Mouse (Mus musculus): ENCODE results near the gene Prss30.
"Not testable (repeated sequence)": the region's sequence is repeated elsewhere in the genome, so short reads cannot be mapped to it uniquely, and the experiment has no call there.

Gene Prss30

GRCm38 (mm10) chr17:23984989-23985388 is 4.6 kb upstream of the Prss30 start:
- DNase-seq (ENCODE audit: low spot score in 2 of 2) = no peak

DNA sequence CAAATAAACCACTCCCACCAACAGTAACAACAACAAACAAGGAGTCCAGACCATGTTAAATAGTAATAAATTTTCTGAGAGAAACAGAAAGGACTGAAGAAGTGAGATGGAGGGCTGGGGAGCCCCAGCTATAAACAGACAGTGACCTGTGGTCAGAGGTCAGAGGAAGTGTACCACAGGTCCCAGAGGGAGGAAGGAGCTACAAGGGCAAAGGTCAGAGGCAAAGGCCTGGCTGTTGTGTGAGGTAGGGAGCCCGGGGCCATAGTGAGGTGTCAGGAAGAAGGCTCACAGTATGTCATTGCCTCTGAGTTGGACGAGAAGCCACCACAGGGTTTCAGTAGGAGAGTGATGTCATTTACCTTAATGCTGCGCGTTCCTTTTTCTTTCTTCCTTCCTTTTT is 2.5 kb upstream of the Prss30 start:
- DNase-seq (ENCODE audit: low spot score in 2 of 2) = no peak

GRCm38 (mm10) chr17:23979471-23979870 is 895 bp downstream of the Prss30 start:
- no peak for DNase-seq (ENCODE audit: low spot score in 2 of 2)

DNA sequence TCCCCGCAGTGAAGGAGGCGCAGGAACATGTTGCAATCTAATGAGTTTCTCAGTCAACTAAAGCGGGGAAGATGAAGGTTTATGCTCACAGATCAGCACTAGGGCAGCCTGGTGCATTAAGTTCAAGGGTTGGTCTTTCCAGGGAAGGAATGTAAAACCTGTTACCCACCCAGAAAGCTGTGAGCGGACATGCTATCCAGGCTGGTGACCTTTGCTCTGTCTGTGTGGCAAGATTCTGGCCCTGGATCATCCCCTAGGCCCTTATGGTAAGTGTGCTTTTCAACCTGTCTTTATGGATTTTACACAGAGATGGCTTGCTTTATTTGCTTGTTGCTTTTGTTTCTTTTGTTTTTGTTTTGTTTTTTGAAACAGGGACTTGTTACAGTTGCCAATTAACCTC is 3.7 kb downstream of the Prss30 start:
- no peak for DNase-seq (ENCODE audit: low spot score in 2 of 2)

GRCm38 (mm10) chr17:23971315-23971714 is 9.1 kb downstream of the Prss30 start:
- DNase-seq (ENCODE audit: low spot score in 2 of 2) = no peak

GRCm38 (mm10) chr17:23969231-23969630 is 11.1 kb downstream of the Prss30 start:
- peak in 1 of 2 experiments; percentile 64 for DNase-seq (ENCODE audit: low spot score in 2 of 2)

DNA sequence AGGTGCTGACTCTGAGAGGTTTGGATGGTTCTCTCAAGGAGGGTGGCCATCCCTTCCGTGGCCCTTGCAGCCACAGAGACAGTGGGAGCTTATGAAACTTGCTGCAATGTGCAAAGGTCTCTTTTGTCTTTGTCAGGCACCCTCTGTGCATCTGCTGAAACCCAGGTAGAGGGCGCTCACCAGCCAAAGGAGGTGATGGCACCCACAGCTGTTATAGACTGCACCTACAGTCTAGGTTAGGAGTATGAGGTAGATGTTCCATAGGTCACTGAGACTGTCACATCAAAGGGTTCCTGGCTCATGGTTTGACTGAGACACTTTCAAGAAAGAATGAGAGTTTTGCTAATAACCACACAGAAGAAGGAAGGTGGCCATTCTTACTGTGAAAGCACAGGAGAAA is 11.6 kb downstream of the Prss30 start:
- no peak for DNase-seq (ENCODE audit: low spot score in 2 of 2)

DNA sequence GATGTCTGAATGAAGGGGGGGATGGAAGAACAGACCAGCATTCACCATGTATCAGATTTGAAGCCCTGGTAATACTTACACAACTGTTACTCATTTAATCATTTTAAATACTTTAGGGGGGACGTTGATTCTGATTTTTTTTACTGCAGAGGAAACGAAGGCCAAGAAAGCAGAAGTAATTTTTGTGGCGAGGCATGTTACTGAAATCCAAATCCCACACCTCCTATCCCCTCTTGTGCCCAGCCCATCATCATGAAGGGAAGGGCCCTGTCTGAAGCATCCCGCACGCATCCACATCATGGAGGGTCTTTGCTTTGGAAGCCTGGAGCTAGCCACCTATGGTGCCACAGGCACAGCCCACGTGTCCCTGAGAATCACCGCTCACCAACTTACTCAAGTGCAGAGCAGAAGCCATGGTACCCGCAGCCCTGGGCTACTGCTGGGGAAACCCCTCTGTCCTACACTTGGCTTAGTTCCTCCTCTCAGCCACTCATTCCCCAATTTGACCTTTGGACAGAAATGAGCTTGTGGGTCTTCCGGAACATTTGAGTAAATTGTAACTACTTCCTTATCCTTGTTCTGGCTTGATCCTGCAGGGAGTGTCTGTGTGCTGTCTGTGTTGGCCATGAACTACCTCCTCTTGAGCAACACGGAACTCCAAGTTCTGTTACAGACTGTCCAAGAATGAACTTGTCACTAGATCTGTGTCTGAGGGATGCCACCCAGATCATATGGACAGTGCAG is 13.5 kb downstream of the Prss30 start:
- no peak for DNase-seq (ENCODE audit: low spot score in 2 of 2)

- DNase-seq (ENCODE audit: low spot score in 2 of 2) = no peak
These were observed 14.5 kb downstream of the Prss30 start for GRCm38 (mm10) chr17:23965805-23966425.

- no peak for DNase-seq (ENCODE audit: low spot score in 2 of 2)
These were observed 18.7 kb downstream of the Prss30 start for GRCm38 (mm10) chr17:23961573-23962122.

DNA sequence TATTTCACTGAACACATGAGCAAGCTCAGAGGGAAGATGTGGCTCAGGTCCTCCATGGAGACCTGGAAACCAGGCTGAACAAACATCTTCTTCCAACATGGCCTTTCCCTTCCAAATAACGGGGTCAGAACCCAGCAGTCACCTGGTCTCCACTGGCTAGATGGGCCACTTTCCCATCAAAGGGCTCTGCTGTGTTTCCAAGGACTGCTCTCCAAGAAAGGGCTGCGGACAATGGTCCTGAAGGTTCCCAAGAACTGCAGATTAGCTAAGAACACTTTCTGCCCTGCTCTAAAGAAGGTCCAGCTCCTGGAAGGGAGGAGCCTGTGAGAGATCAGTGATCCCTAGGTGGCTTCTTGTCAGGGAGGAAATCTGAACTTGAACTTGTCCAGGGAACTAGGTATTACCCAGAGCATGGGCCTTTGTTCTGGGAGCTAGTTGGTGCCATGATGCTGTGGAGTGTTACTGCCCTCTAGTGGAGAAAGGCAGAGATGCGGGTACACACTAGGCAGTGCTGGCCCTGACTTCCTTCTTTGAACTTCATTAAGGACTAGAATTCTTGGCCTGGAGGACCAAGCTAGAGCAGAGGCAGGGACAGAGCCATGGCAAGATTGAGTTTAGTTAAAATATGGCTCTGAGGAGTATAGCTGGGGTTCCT is 20.2 kb downstream of the Prss30 start:
- DNase-seq (ENCODE audit: low spot score in 2 of 2) = peak; percentile 57 to 82

- no peak for DNase-seq (ENCODE audit: low spot score in 2 of 2)
These were observed 25.2 kb downstream of the Prss30 start, which contains the start of gene Sbpl for GRCm38 (mm10) chr17:23955174-23955573. Sbpl (minus strand) TSS chr17:23955274.

GRCm38 (mm10) chr17:23950828-23951227 is 29.5 kb downstream of the Prss30 start:
- not testable (repeated sequence) for DNase-seq (ENCODE audit: low spot score in 2 of 2)

GRCm38 (mm10) chr17:23949068-23949467 is 31.3 kb downstream of the Prss30 start:
- DNase-seq (ENCODE audit: low spot score in 2 of 2) = no peak

DNA sequence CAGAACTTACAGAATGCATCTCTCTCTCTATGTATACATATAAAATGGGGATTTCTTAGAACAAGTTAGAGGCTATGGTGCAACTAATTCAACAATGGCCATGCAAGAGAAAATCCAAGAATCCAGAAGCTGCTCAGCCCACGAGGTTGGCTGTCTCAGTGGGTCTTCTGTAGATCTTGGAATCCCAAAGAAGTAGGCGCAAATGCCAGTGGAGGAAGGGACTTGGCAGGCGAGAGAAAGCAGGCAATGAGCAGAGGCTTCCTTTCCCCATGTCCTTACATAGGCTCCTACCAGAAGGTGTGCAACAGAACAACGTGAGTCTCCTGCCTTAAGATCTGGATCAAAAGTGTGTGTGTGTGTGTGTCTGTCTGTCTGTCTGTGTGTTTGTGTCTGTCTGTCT is 32.9 kb downstream of the Prss30 start:
- not testable (repeated sequence) for DNase-seq (ENCODE audit: low spot score in 2 of 2)

DNA sequence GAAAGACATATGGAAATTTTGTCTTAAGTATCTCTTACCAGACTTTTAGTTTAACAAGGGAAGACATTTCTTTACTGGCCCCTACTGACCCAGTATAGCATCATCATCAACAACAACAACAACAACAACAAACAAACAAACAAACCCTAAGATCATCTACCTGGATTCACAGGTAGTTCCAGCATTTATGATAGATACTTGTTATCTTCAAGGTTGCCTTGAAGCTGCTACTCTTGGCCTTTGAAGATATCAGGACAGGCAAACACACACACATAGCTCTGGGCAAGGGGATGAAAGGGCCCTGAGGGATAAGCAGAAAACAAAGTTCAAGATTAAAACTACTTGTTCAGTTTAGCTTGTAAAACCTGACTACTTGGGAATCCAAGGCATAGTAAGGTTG is 39.0 kb downstream of the Prss30 start, which contains the start of gene Sbp:
Sbp (plus strand) TSS at position 301 of the 400 bp plus-strand sequence.
- no peak for DNase-seq (ENCODE audit: low spot score in 2 of 2)

DNA sequence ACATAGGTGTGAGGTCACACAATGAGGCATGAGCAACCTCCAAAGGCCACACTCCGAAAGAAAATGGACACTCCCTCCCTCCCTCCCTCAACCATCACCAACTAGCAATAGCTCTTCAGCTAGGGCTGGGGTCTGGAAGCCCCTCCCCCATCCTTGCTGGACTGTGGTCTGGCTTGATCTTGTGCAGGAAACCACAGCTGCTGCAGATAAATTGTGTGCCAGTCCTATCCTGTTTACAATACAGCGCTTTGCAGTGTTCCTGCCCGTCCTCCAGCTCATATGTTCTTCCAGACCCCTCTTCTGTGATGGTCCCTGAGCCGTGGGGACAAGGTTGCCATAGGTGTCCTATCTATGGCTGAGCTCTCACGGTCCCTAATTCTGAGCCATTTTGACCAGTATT is 49.2 kb downstream of the Prss30 start:
- DNase-seq (ENCODE audit: low spot score in 2 of 2) = no peak

GRCm38 (mm10) chr17:23925090-23925493 is 55.3 kb downstream of the Prss30 start:
- peak; percentile 46 to 74 for DNase-seq (ENCODE audit: low spot score in 2 of 2)

DNA sequence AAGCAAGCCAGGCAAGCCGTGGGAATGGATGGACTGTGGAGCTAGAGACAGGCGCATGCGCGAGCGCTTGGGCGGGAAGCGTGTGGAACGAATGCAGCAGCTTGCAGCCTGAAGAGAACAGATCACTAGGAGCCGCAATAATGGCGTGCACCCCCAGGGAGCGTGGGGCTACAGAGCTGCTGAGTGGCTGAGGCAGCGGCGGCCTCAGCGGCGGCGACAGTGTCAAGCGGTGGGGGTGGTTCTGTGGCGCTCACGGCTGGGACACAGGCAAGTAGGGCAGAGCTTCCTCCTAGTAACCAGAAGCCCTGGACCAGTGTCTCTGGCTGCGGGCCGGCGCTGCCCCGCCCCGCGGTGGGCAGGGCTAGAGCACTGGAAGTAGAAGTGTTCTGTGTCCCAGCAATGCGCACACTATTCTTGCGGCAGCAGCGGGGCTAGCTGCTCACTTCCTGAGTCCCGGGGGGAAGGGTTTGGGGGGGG is 55.8 kb downstream of the Prss30 start:
- DNase-seq (ENCODE audit: low spot score in 2 of 2) = peak; percentile 85 to 91
